Mouse (Mus musculus) fibroblast of lung, adult 2 months (primary cell): ENCODE results near the gene Apoa5.
A peak's percentile ranks its signal among the peaks of the same experiment; 100 is the strongest.
"Not testable (repeated sequence)": the region's sequence is repeated elsewhere in the genome, so short reads cannot be mapped to it uniquely, and the experiment has no call there.

Experiments used
- DNase-seq: peaks from one replicate; pipeline ENCODE4 v3.0.0-alpha.2; 2011; ENCODE audit warnings: low read depth

The Apoa5 gene

DNA sequence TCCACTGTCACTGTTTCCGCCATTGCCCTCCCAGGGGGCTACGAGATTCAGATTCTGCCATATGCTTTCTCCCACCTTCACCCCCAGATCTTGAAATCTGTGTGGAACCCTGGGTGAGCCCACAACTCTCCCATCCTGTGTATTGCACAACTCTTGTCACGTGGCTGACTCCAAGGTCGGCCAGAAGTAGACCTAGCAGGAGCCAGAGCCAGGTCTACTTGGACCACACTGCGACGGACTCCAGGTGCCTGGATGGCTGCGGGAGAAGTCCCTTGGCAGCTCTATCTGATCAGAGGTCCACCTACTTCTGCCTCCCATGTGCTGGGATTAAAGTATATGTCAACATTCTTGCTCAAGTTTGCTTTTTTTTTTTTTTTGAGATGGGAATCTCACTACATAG, 7.3 kb upstream of the Apoa5 start:
- no peak for DNase-seq

DNA sequence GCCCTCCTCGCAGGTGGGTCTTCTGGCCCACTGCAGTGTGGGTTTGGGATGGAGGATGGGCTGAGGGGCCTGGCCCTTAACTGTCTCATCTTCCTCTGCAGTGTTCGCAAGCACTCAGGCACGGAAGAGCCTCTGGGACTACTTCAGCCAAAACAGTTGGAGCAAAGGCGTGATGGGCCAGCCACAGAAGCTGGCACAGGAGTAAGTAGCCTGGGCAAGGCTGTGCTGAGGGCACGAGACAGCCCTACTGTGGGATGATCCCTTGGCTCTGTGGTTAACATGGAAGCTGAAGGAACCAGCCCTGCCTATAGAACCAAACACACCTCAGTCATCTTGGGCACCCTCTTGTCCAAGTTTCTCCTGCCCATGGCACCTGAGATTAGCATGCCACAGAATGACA, 692 bp downstream of the Apoa5 start:
- no peak for DNase-seq

DNA sequence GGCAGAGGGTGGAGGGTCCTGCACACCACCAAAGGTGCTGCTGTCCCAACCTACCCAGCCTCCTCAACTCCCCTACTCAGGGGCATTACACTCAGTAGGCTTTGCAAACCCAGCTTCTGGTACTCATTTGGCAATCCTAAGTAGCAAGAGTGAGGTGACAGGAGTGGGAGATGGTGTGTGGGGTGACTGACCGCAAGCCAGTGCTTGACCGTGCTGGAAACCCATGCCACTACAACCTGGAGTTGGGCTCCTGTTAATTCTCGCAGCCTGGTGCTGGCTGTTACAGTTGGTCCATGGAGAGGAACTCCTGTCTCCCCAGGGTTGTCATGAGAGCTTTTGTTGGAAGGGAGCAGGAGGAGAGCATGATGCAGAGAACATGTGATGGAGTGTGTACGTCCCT, 2.3 kb downstream of the Apoa5 start:
- no peak for DNase-seq

DNA sequence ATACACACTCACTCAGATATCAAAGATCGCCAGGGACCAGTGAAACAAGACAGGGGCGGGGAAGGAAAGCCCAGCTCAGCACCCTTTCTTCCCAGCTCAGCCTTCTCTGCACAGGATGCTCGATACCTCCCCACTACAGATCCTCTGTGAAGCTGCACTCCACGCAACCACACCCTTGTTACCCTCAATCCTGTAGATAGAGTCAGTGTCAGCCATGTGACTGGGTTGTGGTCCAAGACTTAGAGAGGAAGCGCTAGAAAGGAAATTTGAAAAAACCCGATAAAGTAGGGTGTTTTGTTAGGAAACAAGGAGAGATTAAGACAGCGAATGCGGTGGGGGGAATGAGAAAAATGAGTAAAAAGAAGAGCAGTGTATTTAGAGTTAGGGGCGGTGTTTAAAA, 3.6 kb downstream of the Apoa5 start:
- DNase-seq, result no peak

- peak; percentile 59 for DNase-seq
Measured at GRCm38 (mm10) chr9:46272677-46273454, 4.4 kb downstream of the Apoa5 start, which contains the start of gene Zpr1. Gene Zpr1 (plus strand): TSS chr9:46273064.

DNA sequence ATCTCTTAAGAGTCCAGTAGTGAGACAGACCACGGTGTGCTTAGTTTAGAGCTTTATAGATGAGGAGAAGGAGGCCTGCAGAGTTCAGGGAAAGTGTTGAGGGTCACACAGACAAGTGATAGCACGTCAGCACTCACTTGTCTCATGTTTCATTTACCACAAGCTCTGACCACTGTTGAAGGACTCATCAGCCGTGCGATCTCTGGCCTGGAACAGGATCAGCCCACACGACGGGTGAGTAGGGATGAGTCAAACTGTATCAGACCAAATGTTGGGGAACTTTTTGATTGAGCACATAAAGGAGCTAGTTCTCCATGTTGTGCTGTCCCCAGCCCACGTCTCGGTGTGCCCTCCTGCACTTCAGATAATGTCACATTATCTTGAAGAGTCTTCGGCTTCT, 6.1 kb downstream of the Apoa5 start:
- no peak for DNase-seq

DNA sequence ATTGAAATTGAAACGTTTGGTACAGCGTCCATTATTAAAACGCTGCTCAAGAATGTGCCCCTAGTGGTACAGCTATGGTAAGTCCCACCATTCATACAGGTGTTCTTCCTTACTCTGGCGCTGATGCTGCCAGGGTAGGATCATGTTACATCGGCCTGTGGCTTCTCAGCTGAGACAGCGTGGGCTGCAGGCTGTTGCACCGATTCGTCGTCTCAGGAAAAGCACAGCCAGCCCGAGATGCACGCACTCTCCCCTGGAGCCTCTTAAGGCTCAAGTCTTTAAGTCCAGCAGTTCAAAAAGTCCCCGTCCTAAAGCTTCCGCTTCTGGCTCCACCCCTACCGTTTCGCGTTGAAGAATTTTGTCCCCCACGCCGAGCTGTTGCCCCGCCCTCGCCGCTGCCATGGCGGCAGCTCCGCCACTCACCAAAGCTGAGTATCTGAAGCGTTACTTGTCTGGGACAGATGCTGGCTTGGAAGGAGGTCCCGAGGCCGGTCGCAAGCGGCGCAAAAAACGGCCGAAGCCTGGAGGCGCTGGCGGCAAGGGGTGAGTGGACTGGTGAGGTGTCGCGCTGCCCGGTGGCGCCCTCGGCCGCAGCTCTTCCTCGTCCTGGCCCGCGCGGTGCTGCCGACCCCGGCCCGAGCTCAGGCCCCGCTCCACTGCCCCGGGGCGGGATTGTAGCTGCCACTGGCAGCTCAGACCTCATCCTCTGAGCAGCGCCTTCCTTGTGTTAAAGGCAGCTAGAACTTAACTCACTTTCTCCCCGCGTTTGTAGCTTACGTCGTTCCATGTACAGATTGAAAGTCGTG, 14.4 kb downstream of the Apoa5 start, which contains the start of gene Bud13:
Gene Bud13 (plus strand): TSS at position 378 of the 806 bp plus-strand sequence.
- DNase-seq, result peak; percentile 76

- DNase-seq, result no peak
Measured at GRCm38 (mm10) chr9:46298381-46298780, 29.9 kb downstream of the Apoa5 start.

DNA sequence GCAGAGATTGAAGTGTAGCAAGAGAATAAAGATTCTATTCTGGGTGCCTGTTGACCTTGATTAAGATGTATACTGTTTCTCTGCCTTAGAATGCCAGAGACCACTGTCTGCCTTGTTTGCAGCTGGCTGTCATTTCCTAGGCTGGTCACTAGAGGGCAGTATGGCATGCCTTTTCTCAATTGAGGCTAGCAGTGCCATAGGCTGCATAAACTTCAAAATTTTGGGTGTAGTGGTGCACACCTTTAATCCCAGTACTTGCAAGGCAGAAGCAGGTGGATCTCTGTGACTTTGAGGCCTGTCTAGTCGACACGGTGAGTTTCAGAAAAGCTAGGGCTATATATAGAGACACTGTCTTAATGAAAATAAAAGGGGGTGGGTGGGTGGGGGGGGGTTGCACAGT, 33.7 kb downstream of the Apoa5 start:
- peak; percentile 11 for DNase-seq

DNA sequence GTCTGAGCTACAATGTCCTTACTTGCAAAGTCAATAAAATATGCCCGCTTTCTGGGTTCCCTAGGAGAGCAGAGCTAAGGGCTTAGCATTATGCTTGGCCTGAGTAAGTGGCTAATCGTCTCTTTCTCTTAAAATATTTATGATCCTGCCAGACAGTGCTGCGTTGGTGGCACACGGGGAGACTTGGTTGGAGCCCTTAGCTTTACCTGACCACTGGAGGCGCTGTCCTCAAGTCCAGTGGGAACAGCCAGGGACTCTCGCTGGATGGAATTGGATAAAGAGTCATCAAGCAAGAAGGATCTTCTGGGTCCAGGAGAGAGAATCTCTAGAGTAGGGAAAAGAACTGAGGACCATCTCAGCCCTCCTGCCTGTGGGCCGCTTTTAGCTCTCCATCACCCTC, 40.7 kb downstream of the Apoa5 start:
- no peak for DNase-seq

DNA sequence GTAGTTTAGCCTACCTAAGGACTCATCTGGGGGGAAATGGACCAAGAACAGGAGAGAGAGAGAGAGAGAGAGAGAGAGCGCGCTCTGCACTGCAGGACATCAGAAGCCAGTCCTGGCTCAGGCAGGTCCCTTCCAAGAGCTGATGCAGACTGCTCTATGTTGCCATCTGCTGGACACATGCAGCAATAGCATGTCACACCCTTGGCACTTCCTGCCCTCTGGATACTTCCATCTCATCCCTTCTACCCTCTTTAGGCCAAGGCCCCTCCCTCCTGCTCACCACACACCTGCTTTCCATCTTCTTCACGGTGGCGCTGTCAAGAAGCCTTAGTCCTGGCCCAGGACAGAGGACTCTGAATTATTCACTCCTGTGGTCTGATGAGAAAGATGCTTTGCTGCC, 46.1 kb downstream of the Apoa5 start:
- peak; percentile 33 for DNase-seq

- DNase-seq, result no peak
Measured at GRCm38 (mm10) chr9:46314921-46315320, 46.5 kb downstream of the Apoa5 start.

GRCm38 (mm10) chr9:46315807-46316365, 47.5 kb downstream of the Apoa5 start:
- DNase-seq, result no peak

DNA sequence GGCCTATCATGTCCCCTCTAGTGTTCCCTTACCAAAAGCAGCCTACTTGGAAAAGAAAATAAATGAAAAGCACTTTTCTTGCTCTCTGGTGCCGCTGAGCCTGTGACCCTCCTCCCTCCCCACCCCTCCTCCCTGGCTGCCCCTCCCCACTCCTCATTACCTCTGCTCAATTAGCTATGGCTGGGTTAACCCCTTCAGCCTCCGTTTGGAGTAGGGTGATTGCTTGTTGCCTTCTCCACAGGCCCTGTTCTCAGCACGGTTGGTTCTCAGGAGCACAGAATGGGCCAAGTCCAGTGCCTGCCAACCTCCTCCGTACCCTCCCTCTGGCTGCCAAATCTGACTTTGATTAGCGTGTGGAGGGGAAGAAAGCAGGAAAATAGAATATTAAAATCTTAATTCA, 48.0 kb downstream of the Apoa5 start:
- DNase-seq, result no peak

GRCm38 (mm10) chr9:46316909-46317308, 48.5 kb downstream of the Apoa5 start:
- no peak for DNase-seq

- DNase-seq, result no peak
Measured at GRCm38 (mm10) chr9:46317957-46318356, 49.5 kb downstream of the Apoa5 start.

- DNase-seq, result not testable (repeated sequence)
Measured at GRCm38 (mm10) chr9:46319886-46320285, 51.5 kb downstream of the Apoa5 start, which contains the start of gene 4931429L15Rik. Gene 4931429L15Rik (minus strand): TSS chr9:46319986.

DNA sequence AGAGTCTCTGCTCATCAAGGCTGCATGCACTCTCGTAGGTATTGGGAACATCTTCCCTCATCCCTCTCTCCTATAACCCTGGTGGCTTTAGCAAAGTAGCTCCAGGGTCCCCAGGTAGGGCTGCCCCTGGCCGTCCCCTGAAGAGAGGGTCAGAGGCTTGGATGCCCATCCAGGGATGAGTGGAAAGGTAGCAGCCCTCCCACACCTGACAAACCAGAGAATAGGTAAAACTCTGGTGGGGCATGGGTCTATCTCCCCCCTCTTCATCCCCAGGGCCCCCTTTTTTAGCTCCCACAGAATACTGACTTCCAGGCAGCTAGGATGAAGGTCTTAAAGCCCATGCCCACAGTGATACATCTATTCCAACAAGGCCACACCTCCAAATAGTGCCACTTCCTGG, 52.0 kb downstream of the Apoa5 start:
- DNase-seq, result no peak
